In the genomic region with DNA sequence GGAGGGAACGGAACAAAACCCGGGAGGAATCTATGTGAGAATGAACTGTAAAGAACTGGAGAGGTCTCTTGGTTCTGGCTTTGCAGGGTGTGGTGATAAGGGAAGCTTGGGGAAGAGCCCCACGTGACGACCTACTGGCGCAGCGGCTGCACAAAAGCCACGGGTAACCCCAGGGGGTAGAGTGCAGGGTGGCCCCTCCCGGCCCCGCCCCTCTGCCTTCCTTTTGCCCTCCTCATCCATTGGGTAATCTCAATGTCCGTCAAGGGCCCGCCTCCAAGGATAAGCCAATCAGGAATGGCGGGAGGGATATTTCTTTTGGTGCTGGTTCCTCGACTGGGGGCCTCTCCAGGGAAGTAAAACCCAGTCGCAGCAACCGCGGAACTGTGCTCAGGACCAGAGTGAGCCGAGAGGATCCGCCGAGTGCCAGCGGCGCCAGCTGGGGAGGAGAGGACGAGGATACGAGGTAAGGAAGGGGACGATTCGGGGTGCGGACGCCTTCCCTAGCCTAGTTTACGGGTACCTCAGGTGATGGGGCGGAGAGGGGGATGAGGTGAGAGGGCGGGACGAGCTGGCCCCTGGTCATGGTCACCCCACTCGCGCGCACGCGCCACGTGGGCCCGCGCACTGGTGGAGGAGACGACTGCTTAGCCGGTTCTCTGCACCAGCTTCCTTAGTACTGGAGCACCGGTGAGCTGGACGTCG, we compare ENCODE assay signal across 8 mouse cellular contexts. TPM values are rescaled to one million over a fixed set of nuclear protein-coding genes. Genes with fewer than 3 reads are reported as not detected.
A peak's percentile ranks its signal among the peaks of the same experiment; 100 is the strongest.
DNase-seq lines count a peak whose midpoint lies in the region; ATAC-seq and TF ChIP-seq lines count a peak whose summit lies in the region.

A gene (plus strand): TSS at position 319 of the 702 bp plus-strand sequence.

- peak within 1 kb of the TSS; percentile 93 for H3K4me2 ChIP-seq in heart, embryonic 15.5 days
- peak within 1 kb of the TSS; percentile 93 for H3K4me2 ChIP-seq in liver, embryonic 14.5 days (ENCODE audit: low read depth)
- H3K4me2 ChIP-seq in neural tube, embryonic 11.5 days (ENCODE audit: low read depth): peak within 1 kb of the TSS; percentile 57
- peak within 1 kb of the TSS; percentile 89 for H3K4me2 ChIP-seq in stomach, postnatal 0 days (replicated peaks; ENCODE audit: low read depth)

- peaks cover 18% of the 10 kb centered on the region for H3K4me1 ChIP-seq in forebrain, embryonic 10.5 days
- H3K4me1 ChIP-seq in heart, embryonic 15.5 days (replicated peaks): peaks cover 14% of the 10 kb centered on the region
- H3K4me1 ChIP-seq in liver, embryonic 14.5 days (replicated peaks; ENCODE audit: control insufficient read depth in 2 of 2, insufficient read depth in 2 of 2, low read length in 1 of 2): peaks cover 12 to 17% of the 10 kb centered on the region in 2 experiments
- 0 out of 2 replicates have a peak, but pooled peaks cover 3% of the 10 kb centered on the region for H3K4me1 ChIP-seq in neural tube, embryonic 11.5 days (ENCODE audit: control insufficient read depth, insufficient read depth, low read length)
- H3K4me1 ChIP-seq in stomach, postnatal 0 days (replicated peaks; ENCODE audit: control insufficient read depth, insufficient read depth): peaks cover 3% of the 10 kb centered on the region; the same call in 1 of the 2 replicates

- H3K9me3 ChIP-seq in forebrain, embryonic 10.5 days: no peaks in the 10 kb centered on the region
- no peaks in the 10 kb centered on the region for H3K9me3 ChIP-seq in heart, embryonic 15.5 days (replicated peaks)
- H3K9me3 ChIP-seq in liver, embryonic 14.5 days (ENCODE audit: control insufficient read depth, low read length): no peaks in the 10 kb centered on the region
- H3K9me3 ChIP-seq in neural tube, embryonic 11.5 days (ENCODE audit: control insufficient read depth, low read length): no peaks in the 10 kb centered on the region
- no peaks in the 10 kb centered on the region for H3K9me3 ChIP-seq in stomach, postnatal 0 days (ENCODE audit: control insufficient read depth, low read length)

- ATAC-seq in heart, embryonic 15.5 days (replicated peaks; ENCODE audit: insufficient number of reproducible peaks, insufficient read depth, low FRiP score, low read depth): peak; percentile 98
- ATAC-seq in liver, embryonic 14.5 days (ENCODE audit: insufficient read depth): peak; percentile 98
- peak; percentile 97 for ATAC-seq in neural tube, embryonic 11.5 days (ENCODE audit: insufficient read depth, low FRiP score, low TSS enrichment)
- peak; percentile 97 for ATAC-seq in stomach, postnatal 0 days (ENCODE audit: low FRiP score, low TSS enrichment)

- peaks cover 30% of the 10 kb centered on the region for H3K36me3 ChIP-seq in forebrain, embryonic 10.5 days (replicated peaks)
- H3K36me3 ChIP-seq in heart, embryonic 15.5 days: peaks cover 14% of the 10 kb centered on the region; the same call in 1 of the 2 replicates
- peaks cover 2% of the 10 kb centered on the region; the same call in 1 of the 2 replicates for H3K36me3 ChIP-seq in liver, embryonic 14.5 days (replicated peaks; ENCODE audit: control insufficient read depth, insufficient read depth, low read depth)
- peaks cover 9% of the 10 kb centered on the region for H3K36me3 ChIP-seq in neural tube, embryonic 11.5 days (ENCODE audit: control insufficient read depth, insufficient read depth, low read length)
- H3K36me3 ChIP-seq in stomach, postnatal 0 days (ENCODE audit: control insufficient read depth, insufficient read depth, low read length): 0 out of 2 replicates have a peak, but pooled peaks cover 3% of the 10 kb centered on the region

- no peak for TF ChIP-seq CTCF in liver, embryonic 14.5 days (IDR thresholded peaks at IDR 0.05; ENCODE audit: low read depth)
- TF ChIP-seq CTCF in stomach, postnatal 0 days (IDR thresholded peaks at IDR 0.05; ENCODE audit: low read depth): 0 out of 2 replicates have a peak, but pooled peaks have one; percentile 8

- H3K27me3 ChIP-seq in forebrain, embryonic 10.5 days (ENCODE audit: poor library complexity, severe bottlenecking): no peaks in the 10 kb centered on the region
- no peaks in the 10 kb centered on the region for H3K27me3 ChIP-seq in heart, embryonic 15.5 days
- no peaks in the 10 kb centered on the region for H3K27me3 ChIP-seq in liver, embryonic 14.5 days (ENCODE audit: control insufficient read depth, insufficient read depth, low read length)
- H3K27me3 ChIP-seq in neural tube, embryonic 11.5 days (ENCODE audit: control insufficient read depth, insufficient read depth, low read length): no peaks in the 10 kb centered on the region
- no peaks in the 10 kb centered on the region for H3K27me3 ChIP-seq in stomach, postnatal 0 days (ENCODE audit: control insufficient read depth, insufficient read depth, low read length)

- no peak; the same call in 1 of the 2 replicates for TF ChIP-seq EP300 in liver, embryonic 14.5 days (IDR thresholded peaks at IDR 0.05; ENCODE audit: low read depth)
- TF ChIP-seq EP300 in stomach, postnatal 0 days (optimal IDR thresholded peaks at IDR 0.05): no peak

- WGBS in forebrain, embryonic 10.5 days: under 1% methylated on average over 44 of the region's 44 CpGs
- WGBS in heart, embryonic 15.5 days: under 1% methylated on average over 44 of the region's 44 CpGs
- WGBS in liver, embryonic 14.5 days (ENCODE audit: insufficient replicate concordance): under 1% methylated on average over 44 of the region's 44 CpGs
- 2% methylated on average over 44 of the region's 44 CpGs for WGBS in neural tube, embryonic 11.5 days
- under 1% methylated on average over 38 of the region's 44 CpGs for WGBS in stomach, postnatal 0 days

- peak; percentile 80 to 82 for DNase-seq in CD8-positive naive resting alpha-beta T cell, adult 2 months (ENCODE audit: low read depth in 2 of 2, low spot score in 2 of 2)
- peak; percentile 91 for DNase-seq in c-Kit-positive CD71-negative TER-119-negative erythroid progenitor cells, embryonic 14.5 days (ENCODE audit: low read depth)
- DNase-seq in forebrain, embryonic 10.5 days (ENCODE audit: extremely low spot score, low spot score): peak; percentile 89
- DNase-seq in kidney, postnatal 25 days: peak; percentile 94 to 95
- peak; percentile 87 to 90 (median 90) for DNase-seq in liver, embryonic 14.5 days (ENCODE audit: low read depth in 3 of 3, low spot score in 3 of 3)
- peak; percentile 91 for DNase-seq in neural tube, embryonic 11.5 days (ENCODE audit: low spot score)
- DNase-seq in stomach, postnatal 0 days (ENCODE audit: low spot score): peak; percentile 93

- H3K4me3 ChIP-seq in forebrain, embryonic 10.5 days: peak within 1 kb of the TSS; percentile 85
- H3K4me3 ChIP-seq in heart, embryonic 15.5 days: peak within 1 kb of the TSS; percentile 83
- H3K4me3 ChIP-seq in liver, embryonic 14.5 days (ENCODE audit: insufficient read depth in 1 of 2, low read depth in 2 of 2, low read length in 2 of 2): peak within 1 kb of the TSS; percentile 60 to 77
- peak within 1 kb of the TSS; percentile 74 for H3K4me3 ChIP-seq in neural tube, embryonic 11.5 days (ENCODE audit: low read depth, low read length)
- peak within 1 kb of the TSS; percentile 67 for H3K4me3 ChIP-seq in stomach, postnatal 0 days (ENCODE audit: low read depth, low read length)

- H3K9ac ChIP-seq in heart, embryonic 15.5 days: peak within 1 kb of the TSS; percentile 76
- peak within 1 kb of the TSS; percentile 70 for H3K9ac ChIP-seq in liver, embryonic 14.5 days (replicated peaks)
- H3K9ac ChIP-seq in neural tube, embryonic 11.5 days (ENCODE audit: low read length): peak within 1 kb of the TSS; percentile 62
- peak within 1 kb of the TSS; percentile 69 for H3K9ac ChIP-seq in stomach, postnatal 0 days (ENCODE audit: low read length)

- peak within 1 kb of the TSS; percentile 92 for H3K27ac ChIP-seq in forebrain, embryonic 10.5 days
- peak within 1 kb of the TSS; percentile 85 for H3K27ac ChIP-seq in heart, embryonic 15.5 days
- peak within 1 kb of the TSS; percentile 50 for H3K27ac ChIP-seq in liver, embryonic 14.5 days
- 0 out of 2 replicates have a peak within 1 kb of the TSS, but pooled peaks have one; percentile 51 for H3K27ac ChIP-seq in neural tube, embryonic 11.5 days (ENCODE audit: low read depth, low read length)
- peak within 1 kb of the TSS; percentile 86 for H3K27ac ChIP-seq in stomach, postnatal 0 days (replicated peaks)

RNA-seq across cellular contexts. Expression of the gene that starts here (rescaled TPM):
- 14.2 and 14.6 TPM in 2 replicates for polyA plus RNA-seq in forebrain, embryonic 10.5 days (2016; fragmentation: Nextera tagmentation; extraction: Ambion mirVana)
- 5.8 and 7.3 TPM in 2 replicates for polyA plus RNA-seq in heart, embryonic 15.5 days (2015; fragmentation: Nextera tagmentation; extraction: Ambion mirVana)
- 1.4 and 1.5 TPM in 2 replicates for polyA plus RNA-seq in liver, embryonic 14.5 days (2012; rRNA removed)
- 2.4 and 2.6 TPM in 2 replicates for polyA plus RNA-seq in liver, embryonic 14.5 days (2014; fragmentation: Nextera tagmentation; extraction: Ambion mirVana)
- 17.8 and 20.0 TPM in 2 replicates for polyA plus RNA-seq in neural tube, embryonic 11.5 days (2014; fragmentation: Nextera tagmentation; extraction: Ambion mirVana)
- polyA plus RNA-seq in stomach, postnatal 0 days (2015; fragmentation: Nextera tagmentation; extraction: Ambion mirVana): 5.5 and 6.2 TPM in 2 replicates

Comparison
In these comparisons a context has a peak if more than half of its experiments do, and no peak if none do; other contexts are left out.
1. Peak in every context shown above with its lines: DNase-seq, ATAC-seq, H3K4me3 ChIP-seq and H3K27ac ChIP-seq.